Mouse (Mus musculus) hindbrain, embryonic 16.5 days (tissue): ENCODE results near the gene Shc1. TPM values are rescaled to one million over a fixed set of nuclear protein-coding genes. Genes with fewer than 3 reads are reported as not detected.

Experiments used
- ATAC-seq: fragments of 200-750 bp; cut with Nextera tagmentation; 2 replicates; pipeline ENCODE4 v1.8.0; 2017; ENCODE audit warnings: moderate TSS enrichment, moderate library complexity
- H3K27ac ChIP-seq: fragments of 300-500 bp; sonication (generic); 2 replicates; pipeline ENCODE4 v1.5.1; 2014; ENCODE audit warnings: low read depth, mild to moderate bottlenecking, control low read depth, low read length, moderate library complexity
- H3K27me3 ChIP-seq: fragments of 300-500 bp; sonication (generic); replicated peaks from 2 replicates; pipeline ENCODE4 v1.6.1; 2014; ENCODE audit warnings: low read length; ENCODE audit not compliant: control insufficient read depth, insufficient read depth
- H3K36me3 ChIP-seq: fragments of 300-500 bp; sonication (generic); 2 replicates; pipeline ENCODE4 v1.6.1; 2014; ENCODE audit warnings: mild to moderate bottlenecking, low read length, moderate library complexity, mixed read lengths; ENCODE audit not compliant: control insufficient read depth, insufficient read depth
- H3K4me1 ChIP-seq: fragments of 300-500 bp; sonication (generic); 2 replicates; pipeline ENCODE4 v1.6.1; 2014; ENCODE audit warnings: low read depth, low read length; ENCODE audit not compliant: control insufficient read depth, insufficient read depth
- H3K4me2 ChIP-seq: fragments of 300-500 bp; sonication (generic); 2 replicates; pipeline ENCODE4 v1.6.1; 2014; ENCODE audit warnings: mild to moderate bottlenecking, low read length, control low read depth, moderate library complexity
- H3K4me3 ChIP-seq: fragments of 300-500 bp; sonication (generic); 2 replicates; pipeline ENCODE4 v1.5.1; 2014; ENCODE audit warnings: mild to moderate bottlenecking, low read length, control low read depth, moderate library complexity
- H3K9ac ChIP-seq: fragments of 300-500 bp; sonication (generic); 2 replicates; pipeline ENCODE4 v1.6.1; 2014; ENCODE audit warnings: low read depth, mild to moderate bottlenecking, control low read depth, low read length, moderate library complexity
- H3K9me3 ChIP-seq: fragments of 300-500 bp; sonication (generic); 2 replicates; pipeline ENCODE4 v1.6.1; 2014; ENCODE audit warnings: mild to moderate bottlenecking, low read length, moderate library complexity; ENCODE audit not compliant: control insufficient read depth
- WGBS: fragments of 180-500 bp; shearing (Covaris S2); extraction: QIAGEN DNeasy Blood & Tissue Kit; methylation state at CpG from one replicate; pipeline ENCODE4 v1.1.7; 2014; 5-methylcytosine and 5-hydroxymethylcytosine counted together
- polyA plus RNA-seq: library from polyadenylated mRNA; unstranded; fragments of >200 nt; fragmentation: Nextera tagmentation; extraction: Ambion mirVana; gene quantifications from 2 replicates; pipeline ENCODE4 v1.2.1, GENCODE M21; 2015

Gene Shc1
- polyA plus RNA-seq, 1 experiment from 2014 or later, result 16.9 TPM

DNA sequence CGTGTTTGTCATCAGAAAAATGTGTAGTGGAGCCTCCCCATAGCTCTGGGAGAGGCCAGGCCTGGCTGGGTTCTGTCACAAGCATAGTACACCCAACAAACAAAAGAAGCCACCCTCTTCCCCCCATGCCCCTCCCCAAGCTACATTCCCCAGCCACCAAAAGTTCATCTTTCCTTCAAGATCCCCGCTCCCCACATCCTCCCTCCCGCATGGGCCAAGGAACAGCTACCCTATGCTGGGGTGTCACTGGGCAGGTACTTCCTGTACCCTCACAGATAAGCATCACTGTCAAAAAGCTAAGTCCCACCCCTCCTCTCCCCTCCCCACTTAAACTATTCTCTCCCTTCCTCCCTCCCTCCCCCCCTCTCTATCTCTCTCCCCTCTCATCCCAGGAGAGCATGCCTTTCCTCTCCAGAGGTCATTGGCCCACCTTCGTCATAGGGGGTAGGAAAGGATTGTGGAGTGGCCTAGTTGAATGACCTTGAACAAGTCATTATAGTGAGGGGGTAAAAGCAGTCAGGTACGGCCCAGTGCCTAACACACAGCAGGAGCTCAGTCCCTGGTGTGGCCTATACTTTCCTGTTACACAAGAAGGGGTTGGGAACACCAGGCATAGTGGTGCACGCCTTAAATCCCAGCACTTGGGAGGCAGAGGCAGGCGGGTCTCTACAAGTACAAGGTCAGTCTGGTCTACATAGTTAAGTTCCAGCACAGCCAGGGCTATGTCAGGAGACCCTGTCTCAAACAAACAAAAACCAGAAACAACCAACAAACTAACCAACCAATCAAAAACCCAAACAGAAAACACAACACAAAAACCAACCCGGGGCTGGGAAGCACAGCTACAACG lies 36.0 kb upstream of the Shc1 start:
- Histone ChIP-seq H3K9me3 (no peaks in the 10 kb centered on the region), H3K27me3 (no peaks in the 10 kb centered on the region), H3K4me3 (no peak overlapping the region), H3K27ac (no peak overlapping the region), H3K4me2 (no peak overlapping the region), H3K4me1 (peaks cover 10% of the 10 kb centered on the region), H3K9ac (no peak overlapping the region), H3K36me3 (no peaks in the 10 kb centered on the region)
- WGBS, result 91% methylated on average over 9 of the region's 9 CpGs
- ATAC-seq, result no peak

DNA sequence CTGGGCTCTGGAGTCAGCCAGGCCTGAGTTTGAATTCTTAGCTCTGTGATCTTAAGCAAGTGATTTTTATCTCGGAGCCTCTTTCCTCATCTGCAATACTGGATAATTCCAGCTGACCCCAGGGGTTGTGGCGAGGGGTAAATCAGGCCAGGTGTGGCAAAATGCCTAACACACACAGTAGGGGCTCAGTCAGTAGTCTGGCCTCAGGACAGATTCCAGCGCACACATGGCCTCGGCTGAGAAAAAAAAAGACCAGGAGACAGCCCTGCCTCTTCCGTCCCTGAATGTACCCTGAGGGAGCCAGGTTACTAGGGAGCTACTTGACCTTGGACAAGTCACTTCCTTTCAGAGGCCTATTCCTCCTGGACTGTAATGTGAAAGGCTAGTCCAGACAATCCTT lies 35.3 kb upstream of the Shc1 start:
- Histone ChIP-seq H3K4me1 (peaks cover 12% of the 10 kb centered on the region), H3K9ac (no peak overlapping the region), H3K27me3 (no peaks in the 10 kb centered on the region), H3K27ac (no peak overlapping the region), H3K36me3 (no peaks in the 10 kb centered on the region), H3K4me3 (no peak overlapping the region), H3K4me2 (no peak overlapping the region), H3K9me3 (no peaks in the 10 kb centered on the region)
- 80% methylated on average over 5 of the region's 5 CpGs for WGBS
- no peak for ATAC-seq

DNA sequence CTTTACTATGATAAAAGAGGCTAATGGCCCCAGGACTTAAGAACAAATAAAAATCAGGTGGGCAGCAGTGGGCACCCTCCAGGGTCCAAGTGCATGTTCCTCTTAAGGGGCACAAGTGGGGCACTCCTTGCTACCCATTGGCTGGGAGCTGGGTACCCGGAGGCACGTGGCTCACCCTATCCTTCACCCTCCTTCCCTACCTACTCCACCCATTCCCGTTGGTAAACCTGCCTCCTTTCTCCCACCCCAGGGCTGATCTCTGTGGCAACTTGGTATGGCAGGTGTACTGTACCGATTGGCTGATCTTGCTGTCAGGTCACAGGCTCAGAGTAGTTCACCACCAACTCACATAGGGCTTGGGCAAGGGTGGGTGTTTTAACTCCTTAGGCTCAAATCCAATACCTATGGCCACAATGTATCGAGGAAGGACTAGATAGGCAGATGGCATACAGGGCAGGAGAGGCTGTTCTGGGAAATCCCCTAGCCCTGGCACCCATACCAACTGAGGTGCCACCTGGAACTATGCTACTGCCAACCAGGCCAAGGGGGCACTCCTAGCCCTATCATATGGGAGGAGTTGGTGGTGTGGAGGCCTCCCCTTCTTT lies 34.5 kb upstream of the Shc1 start:
- no peaks in the 10 kb centered on the region for H3K27me3 ChIP-seq
- H3K9me3 ChIP-seq, result no peaks in the 10 kb centered on the region
- H3K36me3 ChIP-seq, result no peaks in the 10 kb centered on the region
- H3K9ac ChIP-seq, result no peak overlapping the region
- no peak overlapping the region for H3K4me3 ChIP-seq
- WGBS, result 76% methylated on average over 5 of the region's 5 CpGs
- H3K27ac ChIP-seq, result no peak overlapping the region
- ATAC-seq, result no peak
- H3K4me2 ChIP-seq, result no peak overlapping the region
- H3K4me1 ChIP-seq, result peaks cover 4% of the 10 kb centered on the region

DNA sequence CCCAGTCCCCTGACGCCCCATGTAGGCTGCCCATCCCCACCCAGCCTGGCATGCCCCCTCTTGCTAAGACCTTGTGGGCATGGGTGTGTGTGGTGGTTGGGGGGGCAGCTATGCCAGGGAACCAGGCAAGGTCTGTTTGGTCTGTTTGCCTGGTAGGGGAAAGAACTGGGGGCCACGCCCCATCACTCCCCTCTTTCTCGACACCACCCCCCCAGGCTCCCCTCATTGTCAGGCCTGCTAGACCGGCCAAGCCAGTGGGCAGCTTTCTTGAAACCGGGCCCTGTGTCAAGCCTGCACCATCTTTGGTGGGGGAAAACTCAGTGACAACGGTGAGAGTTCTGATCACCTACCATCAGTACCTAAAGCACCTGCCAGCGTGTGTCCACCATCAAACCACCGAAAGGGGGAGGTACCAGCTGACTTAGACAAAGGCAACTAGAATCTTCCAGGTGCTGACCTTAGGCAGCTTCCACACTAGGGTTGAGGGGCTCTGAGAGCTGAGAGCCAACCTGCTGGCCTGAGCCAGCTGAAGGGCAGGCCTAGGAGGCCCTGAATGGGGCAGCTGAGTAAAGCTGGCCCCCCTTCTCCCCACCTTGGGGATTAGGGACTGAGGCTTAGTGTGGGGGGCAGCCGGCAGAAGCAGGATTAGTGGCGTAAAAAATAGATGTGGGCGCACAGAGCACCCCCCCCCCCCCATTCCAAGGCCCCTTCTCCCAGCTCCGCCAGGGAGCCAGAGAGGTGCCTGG lies 33.7 kb upstream of the Shc1 start:
- Histone ChIP-seq H3K4me1 (peaks cover 3% of the 10 kb centered on the region; the same call in 1 of the 2 replicates), H3K9ac (no peak overlapping the region; the same call in 1 of the 2 replicates), H3K36me3 (no peaks in the 10 kb centered on the region), H3K4me3 (no peak overlapping the region), H3K4me2 (no peak overlapping the region), H3K9me3 (no peaks in the 10 kb centered on the region), H3K27ac (no peak overlapping the region), H3K27me3 (no peaks in the 10 kb centered on the region)
- WGBS, result 74% methylated on average over 11 of the region's 12 CpGs
- no peak for ATAC-seq

- Histone ChIP-seq H3K4me1 (peaks cover 3% of the 10 kb centered on the region), H3K27me3 (no peaks in the 10 kb centered on the region), H3K36me3 (no peaks in the 10 kb centered on the region), H3K4me3 (no peak overlapping the region), H3K9me3 (no peaks in the 10 kb centered on the region), H3K9ac (no peak overlapping the region), H3K4me2 (no peak overlapping the region), H3K27ac (no peak overlapping the region)
- ATAC-seq, result no peak
- 56% methylated on average over 11 of the region's 11 CpGs for WGBS
Measured at GRCm38 (mm10) chr3:89385451-89385850, 32.8 kb upstream of the Shc1 start.

GRCm38 (mm10) chr3:89386438-89387420 lies 31.5 kb upstream of the Shc1 start:
- H3K36me3 ChIP-seq, result no peaks in the 10 kb centered on the region
- 60% methylated on average over 17 of the region's 17 CpGs for WGBS
- peaks cover 14% of the 10 kb centered on the region for H3K4me1 ChIP-seq
- no peak overlapping the region for H3K27ac ChIP-seq
- no peak overlapping the region for H3K4me3 ChIP-seq
- H3K27me3 ChIP-seq, result no peaks in the 10 kb centered on the region
- no peak overlapping the region for H3K9ac ChIP-seq
- no peak overlapping the region for H3K4me2 ChIP-seq
- no peak for ATAC-seq
- H3K9me3 ChIP-seq, result no peaks in the 10 kb centered on the region

DNA sequence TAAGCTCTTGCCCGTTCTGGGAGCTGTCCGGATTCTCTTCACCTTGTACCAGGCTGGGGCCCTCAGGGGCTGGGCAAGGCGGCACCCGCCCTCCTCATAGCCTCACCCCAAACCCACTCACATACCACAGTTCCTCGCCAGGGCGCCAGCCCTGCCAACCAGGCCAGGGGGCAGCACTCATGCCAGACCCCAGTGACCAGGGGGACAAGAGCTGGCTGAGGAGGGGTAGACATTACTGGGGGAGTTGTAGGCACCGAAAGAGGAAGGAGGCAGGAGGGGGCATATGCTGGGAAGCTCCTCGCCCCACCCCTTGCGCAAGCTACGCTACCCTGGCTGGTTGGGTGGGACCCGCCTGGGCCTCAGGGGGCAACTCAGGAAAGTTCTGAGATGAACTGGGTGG lies 30.6 kb upstream of the Shc1 start:
- peaks cover 23% of the 10 kb centered on the region for H3K4me1 ChIP-seq
- no peak for ATAC-seq
- 75% methylated on average over 11 of the region's 11 CpGs for whole genome bisulfite sequencing
- H3K36me3 ChIP-seq, result no peaks in the 10 kb centered on the region
- no peak overlapping the region; the same call in 1 of the 2 replicates for H3K9ac ChIP-seq
- H3K27me3 ChIP-seq, result no peaks in the 10 kb centered on the region
- H3K4me3 ChIP-seq, result no peak overlapping the region
- no peak overlapping the region for H3K27ac ChIP-seq
- H3K9me3 ChIP-seq, result no peaks in the 10 kb centered on the region
- H3K4me2 ChIP-seq, result no peak overlapping the region

GRCm38 (mm10) chr3:89388134-89388881 lies 29.9 kb upstream of the Shc1 start:
- no peaks in the 10 kb centered on the region for H3K9me3 ChIP-seq
- no peak overlapping the region for H3K4me2 ChIP-seq
- H3K27me3 ChIP-seq, result no peaks in the 10 kb centered on the region
- 0 out of 2 replicates have a peak overlapping the region, but pooled peaks have one; percentile 37 for H3K9ac ChIP-seq
- H3K4me1 ChIP-seq, result peaks cover 27% of the 10 kb centered on the region
- no peak overlapping the region for H3K4me3 ChIP-seq
- peak; percentile 40 for ATAC-seq
- WGBS, result 51% methylated on average over 11 of the region's 11 CpGs
- H3K27ac ChIP-seq, result no peak overlapping the region
- H3K36me3 ChIP-seq, result no peaks in the 10 kb centered on the region
